Mouse (Mus musculus) embryonic facial prominence, embryonic 12.5 days (tissue): ENCODE measurements at regions not wholly inside any gene's neighbourhood (a gene's known extent, or its start where the extent isn't known, plus 50 kb on each side); places are given as distances from the start of the nearest gene placed in this dataset.

ENCODE experiments used
- ATAC-seq: fragments of 200-750 bp; cut with Nextera tagmentation; 2 replicates; pipeline ENCODE4 v1.8.0; 2017; ENCODE audit not compliant: insufficient number of reproducible peaks, insufficient read depth, low FRiP score, low TSS enrichment
- H3K27ac ChIP-seq: fragments of 300-500 bp; sonication (generic); 2 replicates; pipeline ENCODE4 v1.5.1; 2016; ENCODE audit warnings: mild to moderate bottlenecking
- H3K27me3 ChIP-seq: fragments of 300-500 bp; sonication (generic); 2 replicates; pipeline ENCODE4 v1.6.1; 2016; ENCODE audit warnings: mild to moderate bottlenecking, moderate library complexity
- H3K36me3 ChIP-seq: fragments of 300-500 bp; sonication (generic); 2 replicates; pipeline ENCODE4 v1.6.1; 2016; ENCODE audit warnings: mild to moderate bottlenecking
- H3K4me1 ChIP-seq: fragments of 300-500 bp; sonication (generic); 2 replicates; pipeline ENCODE4 v1.6.1; 2016
- H3K4me2 ChIP-seq: fragments of 300-500 bp; sonication (generic); replicated peaks from 2 replicates; pipeline ENCODE4 v1.6.1; 2016; ENCODE audit warnings: mild to moderate bottlenecking, moderate library complexity
- H3K4me3 ChIP-seq: fragments of 300-500 bp; sonication (generic); 2 replicates; pipeline ENCODE4 v1.5.1; 2016; ENCODE audit warnings: mild to moderate bottlenecking
- H3K9ac ChIP-seq: fragments of 300-500 bp; sonication (generic); 2 replicates; pipeline ENCODE4 v1.6.1; 2016; ENCODE audit warnings: mild to moderate bottlenecking, moderate library complexity
- H3K9me3 ChIP-seq: fragments of 300-500 bp; sonication (generic); 2 replicates; pipeline ENCODE4 v1.6.1; 2016; ENCODE audit warnings: mild to moderate bottlenecking, moderate library complexity
- WGBS: fragments of 180-500 bp; shearing (Covaris S2); methylation state at CpG from one replicate; pipeline ENCODE4 v1.1.7; 2016; 5-methylcytosine and 5-hydroxymethylcytosine counted together

GRCm38 (mm10) chr4:135036764-135037163, 83.7 kb upstream of the Runx3 start:
- Histone ChIP-seq H3K4me2 (no peak overlapping the region), H3K36me3 (no peaks in the 10 kb centered on the region), H3K4me3 (no peak overlapping the region), H3K27me3 (0 out of 2 replicates have a peak, but pooled peaks cover 3% of the 10 kb centered on the region), H3K9me3 (no peaks in the 10 kb centered on the region), H3K27ac (no peak overlapping the region), H3K4me1 (0 out of 2 replicates have a peak, but pooled peaks cover 6% of the 10 kb centered on the region), H3K9ac (no peak overlapping the region)
- WGBS = 89% methylated on average over 3 of the region's 3 CpGs
- no peak for ATAC-seq

GRCm38 (mm10) chr4:135039234-135039633, 81.2 kb upstream of the Runx3 start:
- H3K36me3 ChIP-seq = no peaks in the 10 kb centered on the region
- no peak for ATAC-seq
- 81% methylated on average over 2 of the region's 2 CpGs for WGBS

DNA sequence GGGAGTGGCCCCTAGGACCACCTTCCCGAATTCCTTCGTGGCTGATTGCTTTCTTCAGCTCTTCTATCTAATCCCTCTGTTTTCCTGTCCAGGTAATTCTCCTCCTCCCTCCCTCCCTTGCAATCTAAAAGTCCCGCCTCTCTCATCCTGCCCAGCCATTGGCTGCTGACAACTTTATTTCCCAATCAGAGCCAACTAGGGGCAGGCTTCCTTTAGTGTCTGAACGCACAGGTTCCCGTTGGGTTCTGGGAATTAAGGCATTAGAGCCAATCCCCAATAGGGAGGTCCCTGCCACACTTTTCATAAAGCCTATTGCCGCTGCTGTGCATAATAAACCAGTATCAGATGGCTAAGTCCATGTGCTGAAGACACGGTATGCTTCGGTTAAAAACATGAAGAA, 78.5 kb upstream of the Runx3 start:
- no peaks in the 10 kb centered on the region for H3K9me3 ChIP-seq
- H3K4me3 ChIP-seq = no peak overlapping the region
- H3K9ac ChIP-seq = no peak overlapping the region
- H3K4me2 ChIP-seq = no peak overlapping the region
- no peak overlapping the region for H3K27ac ChIP-seq
- peaks cover 5% of the 10 kb centered on the region; the same call in 1 of the 2 replicates for H3K27me3 ChIP-seq
- no peaks in the 10 kb centered on the region for H3K4me1 ChIP-seq
- WGBS = 29% methylated on average over 8 of the region's 8 CpGs
- H3K36me3 ChIP-seq = no peaks in the 10 kb centered on the region
- ATAC-seq = no peak

More at GRCm38 (mm10) chr4:135039234-135039633, 81.2 kb upstream of the Runx3 start:
- H3K27me3 ChIP-seq = peaks cover 5% of the 10 kb centered on the region; the same call in 1 of the 2 replicates
- H3K9me3 ChIP-seq = no peaks in the 10 kb centered on the region
- no peak overlapping the region for H3K9ac ChIP-seq
- no peak overlapping the region for H3K27ac ChIP-seq
- no peak overlapping the region for H3K4me2 ChIP-seq
- H3K4me1 ChIP-seq = no peaks in the 10 kb centered on the region
- no peak overlapping the region for H3K4me3 ChIP-seq

- H3K4me2 ChIP-seq = no peak overlapping the region
- no peaks in the 10 kb centered on the region for H3K36me3 ChIP-seq
- WGBS = 95% methylated on average over 1 of the region's 1 CpGs
- no peaks in the 10 kb centered on the region for H3K4me1 ChIP-seq
- H3K27me3 ChIP-seq = peaks cover 5% of the 10 kb centered on the region; the same call in 1 of the 2 replicates
- no peak for ATAC-seq
- no peaks in the 10 kb centered on the region for H3K9me3 ChIP-seq
- no peak overlapping the region for H3K4me3 ChIP-seq
- H3K9ac ChIP-seq = no peak overlapping the region
- no peak overlapping the region for H3K27ac ChIP-seq
Measured at GRCm38 (mm10) chr4:135042501-135042900, 78.0 kb upstream of the Runx3 start.

DNA sequence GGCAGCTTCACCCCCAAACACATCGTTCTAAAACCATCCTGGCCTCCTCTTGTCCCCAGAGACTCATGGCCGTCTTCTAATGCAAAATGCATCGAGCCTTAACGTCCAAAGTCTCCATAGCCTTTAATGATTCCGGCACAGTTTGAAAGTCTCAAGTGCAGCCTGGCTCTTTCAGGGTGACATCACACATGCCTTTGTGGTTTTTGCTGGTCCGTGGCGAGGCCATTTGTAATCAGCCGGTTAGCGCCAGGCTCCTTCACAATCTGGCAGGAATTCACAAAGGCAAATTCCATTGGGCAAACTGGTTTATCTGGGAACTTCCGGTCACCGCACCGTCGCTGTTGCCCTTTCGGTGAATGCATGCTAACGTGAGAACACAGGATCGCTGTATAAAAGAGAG, 75.4 kb upstream of the Runx3 start:
- Histone ChIP-seq H3K27ac (no peak overlapping the region), H3K9me3 (no peaks in the 10 kb centered on the region), H3K4me2 (no peak overlapping the region), H3K36me3 (no peaks in the 10 kb centered on the region), H3K4me3 (no peak overlapping the region), H3K27me3 (peaks cover 4% of the 10 kb centered on the region; the same call in 1 of the 2 replicates), H3K9ac (no peak overlapping the region), H3K4me1 (no peaks in the 10 kb centered on the region)
- 69% methylated on average over 16 of the region's 16 CpGs for WGBS
- no peak for ATAC-seq

GRCm38 (mm10) chr4:135046619-135047018, 73.8 kb upstream of the Runx3 start:
- H3K4me3 ChIP-seq = no peak overlapping the region
- H3K36me3 ChIP-seq = no peaks in the 10 kb centered on the region
- H3K4me1 ChIP-seq = no peaks in the 10 kb centered on the region
- H3K4me2 ChIP-seq = no peak overlapping the region
- peaks cover 2% of the 10 kb centered on the region; the same call in 1 of the 2 replicates for H3K27me3 ChIP-seq
- H3K9ac ChIP-seq = no peak overlapping the region
- no peak overlapping the region for H3K27ac ChIP-seq
- no peaks in the 10 kb centered on the region for H3K9me3 ChIP-seq
- no peak for ATAC-seq
- WGBS = 84% methylated on average over 7 of the region's 7 CpGs

GRCm38 (mm10) chr4:135047251-135047650, 73.2 kb upstream of the Runx3 start:
- H3K4me2 ChIP-seq = no peak overlapping the region
- no peaks in the 10 kb centered on the region for H3K36me3 ChIP-seq
- H3K9me3 ChIP-seq = no peaks in the 10 kb centered on the region
- no peak overlapping the region for H3K9ac ChIP-seq
- no peak for ATAC-seq
- 78% methylated on average over 6 of the region's 6 CpGs for WGBS
- H3K27ac ChIP-seq = no peak overlapping the region
- H3K27me3 ChIP-seq = peaks cover 2% of the 10 kb centered on the region; the same call in 1 of the 2 replicates
- H3K4me1 ChIP-seq = no peaks in the 10 kb centered on the region
- no peak overlapping the region for H3K4me3 ChIP-seq

- WGBS = 86% methylated on average over 5 of the region's 5 CpGs
- no peak overlapping the region for H3K4me2 ChIP-seq
- ATAC-seq = no peak
Measured at GRCm38 (mm10) chr4:135047771-135048170, 72.7 kb upstream of the Runx3 start.

DNA sequence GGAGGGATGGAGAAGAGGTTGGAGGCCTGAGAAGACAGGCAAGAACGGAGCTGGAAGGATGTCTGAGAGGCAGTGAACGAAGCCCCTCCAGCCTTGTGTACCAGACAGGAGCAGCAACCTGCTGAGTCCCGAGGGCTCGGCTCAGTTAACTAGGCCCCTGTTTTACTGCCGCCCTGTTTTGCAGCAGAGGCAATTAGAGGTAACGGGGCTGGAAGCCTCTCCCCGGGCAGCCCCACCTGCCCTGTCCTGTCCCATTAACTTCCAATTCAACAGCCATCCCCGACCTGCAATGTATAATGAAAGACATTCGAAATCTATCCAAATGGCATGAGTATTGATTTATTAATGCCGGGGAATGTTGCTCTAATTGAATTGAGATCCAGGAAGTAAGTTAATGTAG, 70.5 kb upstream of the Runx3 start:
- H3K4me1 ChIP-seq = no peaks in the 10 kb centered on the region
- H3K9me3 ChIP-seq = no peaks in the 10 kb centered on the region
- no peak for ATAC-seq
- no peak overlapping the region for H3K27ac ChIP-seq
- WGBS = 48% methylated on average over 10 of the region's 10 CpGs
- no peak overlapping the region for H3K9ac ChIP-seq
- no peaks in the 10 kb centered on the region for H3K36me3 ChIP-seq
- no peak overlapping the region for H3K4me2 ChIP-seq
- no peak overlapping the region for H3K4me3 ChIP-seq
- no peaks in the 10 kb centered on the region for H3K27me3 ChIP-seq

More at GRCm38 (mm10) chr4:135047771-135048170, 72.7 kb upstream of the Runx3 start:
- no peak overlapping the region for H3K27ac ChIP-seq
- H3K4me1 ChIP-seq = no peaks in the 10 kb centered on the region
- H3K4me3 ChIP-seq = no peak overlapping the region
- no peaks in the 10 kb centered on the region for H3K9me3 ChIP-seq
- no peaks in the 10 kb centered on the region for H3K36me3 ChIP-seq
- H3K27me3 ChIP-seq = peaks cover 2% of the 10 kb centered on the region; the same call in 1 of the 2 replicates
- no peak overlapping the region for H3K9ac ChIP-seq

DNA sequence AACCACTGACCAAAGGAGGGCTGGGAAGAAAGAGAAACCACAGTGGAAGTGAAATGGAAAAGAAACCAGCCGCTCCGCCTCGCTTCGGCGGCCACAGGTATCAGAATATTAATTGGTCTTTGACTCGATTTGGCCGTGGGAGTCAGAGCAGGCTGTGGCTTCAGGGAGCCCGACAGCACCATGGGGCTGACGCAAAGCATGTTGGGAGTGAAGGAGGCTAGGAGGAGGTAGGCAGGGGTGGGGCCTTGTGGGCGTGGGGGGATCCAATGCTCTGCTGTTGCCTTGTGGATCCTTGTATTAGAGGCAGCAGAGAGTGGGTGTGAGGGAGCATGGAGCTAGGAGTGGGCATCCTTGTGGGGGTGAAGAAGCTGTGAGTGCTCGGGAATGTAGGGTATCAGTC, 69.0 kb upstream of the Runx3 start:
- no peaks in the 10 kb centered on the region for H3K9me3 ChIP-seq
- 77% methylated on average over 11 of the region's 11 CpGs for WGBS
- no peak for ATAC-seq
- no peaks in the 10 kb centered on the region for H3K27me3 ChIP-seq
- no peak overlapping the region for H3K4me2 ChIP-seq
- no peak overlapping the region for H3K27ac ChIP-seq
- no peaks in the 10 kb centered on the region for H3K4me1 ChIP-seq
- no peak overlapping the region for H3K4me3 ChIP-seq
- no peak overlapping the region for H3K9ac ChIP-seq
- H3K36me3 ChIP-seq = no peaks in the 10 kb centered on the region

DNA sequence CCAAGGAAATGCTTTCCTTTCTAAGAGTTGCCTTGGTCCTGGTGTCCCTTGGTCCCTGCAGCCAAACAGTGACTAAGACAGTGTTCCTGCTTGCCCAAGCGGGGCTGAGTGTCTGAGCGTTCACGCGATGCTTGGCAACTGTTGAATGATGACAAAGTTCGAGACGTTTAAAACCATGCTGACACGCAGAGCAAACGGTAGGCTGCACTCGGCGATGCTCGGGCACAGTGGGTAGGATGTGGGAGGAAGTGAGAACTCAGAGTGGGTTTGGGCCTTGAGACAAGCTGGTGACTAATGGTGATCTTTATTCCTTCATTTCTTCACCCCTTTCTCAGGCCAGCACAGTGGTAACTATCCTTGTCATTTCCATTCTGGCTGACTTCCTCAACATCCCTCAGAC, 66.9 kb upstream of the Runx3 start:
- Histone ChIP-seq H3K36me3 (no peaks in the 10 kb centered on the region), H3K9ac (no peak overlapping the region), H3K27ac (no peak overlapping the region), H3K4me2 (no peak overlapping the region), H3K4me1 (no peaks in the 10 kb centered on the region), H3K9me3 (no peaks in the 10 kb centered on the region), H3K4me3 (no peak overlapping the region), H3K27me3 (no peaks in the 10 kb centered on the region)
- no peak for ATAC-seq
- 94% methylated on average over 11 of the region's 11 CpGs for WGBS

DNA sequence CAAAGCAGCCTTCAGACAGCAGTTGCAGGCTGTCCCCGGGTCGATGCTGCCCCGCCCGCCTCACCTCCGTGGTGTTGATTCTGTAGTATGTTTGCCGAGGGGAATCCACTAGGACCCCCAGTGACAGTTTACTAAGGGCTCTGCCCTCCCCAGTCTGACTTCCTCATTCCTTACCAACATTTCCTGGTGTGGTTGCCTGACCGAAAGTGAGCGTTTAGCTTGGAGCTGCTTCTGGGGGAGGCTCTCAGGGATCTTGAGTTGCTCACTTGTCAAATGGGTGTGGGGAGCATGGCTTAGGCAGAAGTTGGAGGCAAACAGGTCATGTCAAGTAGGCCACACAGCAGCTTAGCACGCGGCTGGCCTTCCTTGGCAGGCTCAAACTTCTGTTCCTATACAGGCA, 66.1 kb upstream of the Runx3 start:
- WGBS = 74% methylated on average over 10 of the region's 10 CpGs
- no peak overlapping the region for H3K9ac ChIP-seq
- ATAC-seq = no peak
- H3K9me3 ChIP-seq = no peaks in the 10 kb centered on the region
- H3K4me3 ChIP-seq = no peak overlapping the region
- H3K27me3 ChIP-seq = no peaks in the 10 kb centered on the region
- H3K4me2 ChIP-seq = no peak overlapping the region
- H3K36me3 ChIP-seq = no peaks in the 10 kb centered on the region
- no peak overlapping the region for H3K27ac ChIP-seq
- H3K4me1 ChIP-seq = no peaks in the 10 kb centered on the region

- ATAC-seq = no peak
- 87% methylated on average over 7 of the region's 7 CpGs for WGBS
- Histone ChIP-seq H3K9ac (no peak overlapping the region), H3K9me3 (no peaks in the 10 kb centered on the region), H3K4me2 (no peak overlapping the region), H3K4me1 (no peaks in the 10 kb centered on the region), H3K4me3 (no peak overlapping the region), H3K27ac (no peak overlapping the region), H3K36me3 (no peaks in the 10 kb centered on the region), H3K27me3 (peaks cover 3% of the 10 kb centered on the region; the same call in 1 of the 2 replicates)
Measured at GRCm38 (mm10) chr4:135056371-135056770, 64.1 kb upstream of the Runx3 start.
